ENCODE assay signal across 19 mouse cellular contexts in the genomic region with DNA sequence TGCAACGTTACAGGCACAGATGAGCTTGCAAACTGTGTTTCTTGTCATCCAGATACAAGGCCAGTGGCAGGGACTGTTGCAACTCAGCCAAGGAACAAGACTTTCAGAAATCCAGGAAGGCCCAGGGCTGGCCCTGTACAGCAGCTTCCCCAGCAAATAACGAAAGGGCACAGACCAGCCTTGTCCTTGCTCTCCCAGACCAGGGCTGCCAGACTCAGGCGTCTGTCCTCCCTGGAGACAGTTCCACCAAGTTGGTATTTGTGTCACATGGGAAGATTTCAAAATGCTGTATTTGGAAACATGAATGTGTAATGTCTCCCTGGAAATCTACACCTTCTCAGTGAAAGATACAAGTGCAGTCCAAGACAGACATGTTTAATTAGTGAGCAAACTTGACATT.
DNase-seq lines count a peak whose midpoint lies in the region; ATAC-seq and TF ChIP-seq lines count a peak whose summit lies in the region.
"Had no signal": no experiment of that assay in that cellular context is flagged by ENCODE, and none has a peak within 500 bp of the region (broad histone marks: within the 10 kb centered on the region; RNA-seq: fewer than 3 reads in every experiment).

No protein-coding gene starts in this region.

- peak in 1 of 2 experiments; percentile 10 for DNase-seq in layer of hippocampus, adult 2 months (ENCODE audit: low spot score in 2 of 2)
- DNase-seq in layer of hippocampus, adult 9-11 months, result no peak
- DNase-seq in adrenal gland, adult (ENCODE audit: inconsistent age in 2 of 2, low spot score in 1 of 2), result peak; percentile 79 to 92
- DNase-seq in adrenal gland, postnatal 10 days, result peak; percentile 68
- DNase-seq in midbrain, embryonic 14.5 days, result peak; percentile 30
- no peak for DNase-seq in spleen, postnatal 14 days (ENCODE audit: low spot score in 2 of 2)
- DNase-seq in embryonic facial prominence, embryonic 10.5 days (ENCODE audit: low spot score), result no peak
- DNase-seq: cerebellum, adult 11 months; heart, adult 2 months; kidney, postnatal 25 days; liver; lung, postnatal 36 days; spleen, adult 18-20 months had no signal

- WGBS in midbrain, embryonic 14.5 days, result 65% methylated on average over 3 of the region's 3 CpGs
- 70% methylated on average over 3 of the region's 3 CpGs for WGBS in embryonic facial prominence, embryonic 10.5 days

- no peaks in the 10 kb centered on the region for H3K27me3 ChIP-seq in midbrain, embryonic 14.5 days (ENCODE audit: control insufficient read depth, insufficient read depth, low read length)
- no peaks in the 10 kb centered on the region for H3K27me3 ChIP-seq in embryonic facial prominence, embryonic 10.5 days (replicated peaks; ENCODE audit: low read depth, poor library complexity, severe bottlenecking)
- H3K27me3 ChIP-seq: embryonic facial prominence, embryonic 12.5 days; hindbrain, embryonic 13.5 days; neural tube, embryonic 12.5 days had no signal

- TF ChIP-seq CTCF in layer of hippocampus, adult 2 months (conservative IDR thresholded peaks at IDR 0.05), result no peak

- no peak overlapping the region for H3K4me2 ChIP-seq in midbrain, embryonic 14.5 days (ENCODE audit: low read length)
- H3K4me2 ChIP-seq: embryonic facial prominence, embryonic 12.5 days; hindbrain, embryonic 13.5 days; neural tube, embryonic 12.5 days had no signal

- ATAC-seq in midbrain, embryonic 14.5 days (ENCODE audit: low FRiP score, low TSS enrichment), result no peak
- ATAC-seq: intestine, postnatal 0 days had no signal

- H3K4me1 ChIP-seq in midbrain, embryonic 14.5 days (ENCODE audit: control insufficient read depth, insufficient read depth, low read length), result no peaks in the 10 kb centered on the region
- H3K4me1 ChIP-seq in embryonic facial prominence, embryonic 10.5 days, result peaks cover 4% of the 10 kb centered on the region; the same call in 1 of the 2 replicates
- H3K4me1 ChIP-seq: embryonic facial prominence, embryonic 12.5 days had no signal

- H3K4me3 ChIP-seq in layer of hippocampus, adult 2 months, result no peak overlapping the region
- H3K4me3 ChIP-seq in midbrain, embryonic 14.5 days (replicated peaks; ENCODE audit: low read depth, low read length), result no peak overlapping the region
- H3K4me3 ChIP-seq in embryonic facial prominence, embryonic 10.5 days, result no peak overlapping the region
- H3K4me3 ChIP-seq: embryonic facial prominence, embryonic 12.5 days; heart, adult 2 months; hindbrain, embryonic 13.5 days; neural tube, embryonic 12.5 days had no signal

- 0 out of 2 replicates have a peak overlapping the region, but pooled peaks have one; percentile 36 for H3K27ac ChIP-seq in layer of hippocampus, adult 2 months
- no peak overlapping the region; the same call in 1 of the 2 replicates for H3K27ac ChIP-seq in midbrain, embryonic 14.5 days (replicated peaks; ENCODE audit: low read depth, low read length)
- no peak overlapping the region for H3K27ac ChIP-seq in embryonic facial prominence, embryonic 10.5 days (replicated peaks)
- H3K27ac ChIP-seq: embryonic facial prominence, embryonic 12.5 days; heart, adult 2 months; hindbrain, embryonic 13.5 days; neural tube, embryonic 12.5 days; stomach, postnatal 0 days had no signal

- H3K9me3 ChIP-seq in midbrain, embryonic 14.5 days (ENCODE audit: control insufficient read depth, low read length), result no peaks in the 10 kb centered on the region
- H3K9me3 ChIP-seq in embryonic facial prominence, embryonic 10.5 days, result no peaks in the 10 kb centered on the region
- H3K9me3 ChIP-seq: embryonic facial prominence, embryonic 12.5 days; hindbrain, embryonic 13.5 days; neural tube, embryonic 12.5 days had no signal

- no peak overlapping the region for H3K9ac ChIP-seq in midbrain, embryonic 14.5 days (replicated peaks; ENCODE audit: low read length)
- H3K9ac ChIP-seq: embryonic facial prominence, embryonic 12.5 days; hindbrain, embryonic 13.5 days; neural tube, embryonic 12.5 days had no signal

- H3K36me3 ChIP-seq in midbrain, embryonic 14.5 days (ENCODE audit: control insufficient read depth, insufficient read depth, low read length), result no peaks in the 10 kb centered on the region
- no peaks in the 10 kb centered on the region for H3K36me3 ChIP-seq in embryonic facial prominence, embryonic 10.5 days (replicated peaks)
- H3K36me3 ChIP-seq: embryonic facial prominence, embryonic 12.5 days; G1E; hindbrain, embryonic 13.5 days; neural tube, embryonic 12.5 days had no signal

Comparison
In these comparisons a context has a peak if more than half of its experiments do, and no peak if none do; other contexts are left out.
1. DNase-seq: peak in adrenal gland, adult (2 of 2), adrenal gland, postnatal 10 days (single experiment) and midbrain, embryonic 14.5 days (single experiment); none in layer of hippocampus, adult 9-11 months (single experiment), spleen, postnatal 14 days (0 of 2) and embryonic facial prominence, embryonic 10.5 days (single experiment).